Mouse (Mus musculus): Measurements from ENCODE around the gene Man1c1. TPM values are rescaled to one million over a fixed set of nuclear protein-coding genes. Genes with fewer than 3 reads are reported as not detected.
A peak's percentile ranks its signal among the peaks of the same experiment; 100 is the strongest.

Gene Man1c1
- polyA plus RNA-seq, 1 experiment = 4.6 TPM

GRCm38 (mm10) chr4:134737365-134737910, 33.3 kb upstream of the Man1c1 start:
- no peak overlapping the region for H3K4me3 ChIP-seq (ENCODE audit: insufficient read depth, low read depth, low read length)
- H3K4me1 ChIP-seq (ENCODE audit: control insufficient read depth, insufficient read depth, low read length) = no peaks in the 10 kb centered on the region
- WGBS = 69% methylated on average over 14 of the region's 14 CpGs
- H3K27me3 ChIP-seq (replicated peaks; ENCODE audit: control insufficient read depth, insufficient read depth, low read length) = no peaks in the 10 kb centered on the region
- TF ChIP-seq POLR2A (IDR thresholded peaks at IDR 0.05; ENCODE audit: low read depth, low read length) = no peak
- TF ChIP-seq CTCF (conservative IDR thresholded peaks at IDR 0.05; ENCODE audit: insufficient read depth, insufficient read length, low read depth, low read length) = no peak
- no peak for DNase-seq
- no peaks in the 10 kb centered on the region for H3K36me3 ChIP-seq (ENCODE audit: control insufficient read depth, insufficient read depth, low read length)
- no peak overlapping the region for H3K27ac ChIP-seq (ENCODE audit: insufficient read depth, low read depth, low read length)

GRCm38 (mm10) chr4:134736147-134736546, 32.1 kb upstream of the Man1c1 start:
- H3K4me1 ChIP-seq (ENCODE audit: control insufficient read depth, insufficient read depth, low read length) = no peaks in the 10 kb centered on the region
- 48% methylated on average over 7 of the region's 7 CpGs for WGBS
- no peak overlapping the region for H3K27ac ChIP-seq (ENCODE audit: insufficient read depth, low read depth, low read length)
- H3K4me3 ChIP-seq (ENCODE audit: insufficient read depth, low read depth, low read length) = no peak overlapping the region
- no peak for DNase-seq
- no peaks in the 10 kb centered on the region for H3K36me3 ChIP-seq (ENCODE audit: control insufficient read depth, insufficient read depth, low read length)
- TF ChIP-seq CTCF (conservative IDR thresholded peaks at IDR 0.05; ENCODE audit: insufficient read depth, insufficient read length, low read depth, low read length) (no peak), POLR2A (IDR thresholded peaks at IDR 0.05; ENCODE audit: low read depth, low read length) (no peak)
- H3K27me3 ChIP-seq (replicated peaks; ENCODE audit: control insufficient read depth, insufficient read depth, low read length) = no peaks in the 10 kb centered on the region

DNA sequence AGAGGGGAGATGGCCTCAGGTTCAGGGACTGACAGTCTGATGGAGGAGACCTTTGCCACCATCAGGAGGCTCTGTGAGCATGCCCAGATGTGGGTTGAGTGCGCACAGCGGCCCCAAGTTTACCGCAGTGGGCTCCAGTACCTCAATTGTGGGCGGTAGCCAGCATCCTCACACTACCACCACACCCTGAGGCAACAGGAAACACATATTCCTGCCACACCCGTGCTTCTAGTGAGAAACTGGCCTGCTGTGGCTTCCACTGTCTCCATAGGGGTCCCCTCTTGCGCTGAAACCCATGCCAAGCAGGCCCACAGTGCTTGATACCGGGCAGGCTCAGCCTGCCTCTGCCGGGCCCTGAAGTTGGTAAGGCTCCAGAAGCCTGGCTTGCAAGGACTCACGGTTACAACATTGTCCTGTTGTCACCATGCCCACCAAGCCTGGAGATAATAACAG, 30.6 kb upstream of the Man1c1 start:
- 48% methylated on average over 9 of the region's 9 CpGs for WGBS
- TF ChIP-seq POLR2A (IDR thresholded peaks at IDR 0.05; ENCODE audit: low read depth, low read length) (no peak), CTCF (conservative IDR thresholded peaks at IDR 0.05; ENCODE audit: insufficient read depth, insufficient read length, low read depth, low read length) (no peak)
- peak; percentile 45 for DNase-seq
- H3K36me3 ChIP-seq (ENCODE audit: control insufficient read depth, insufficient read depth, low read length) = no peaks in the 10 kb centered on the region
- H3K27ac ChIP-seq (ENCODE audit: insufficient read depth, low read depth, low read length) = no peak overlapping the region; the same call in 1 of the 2 replicates
- no peaks in the 10 kb centered on the region for H3K4me1 ChIP-seq (ENCODE audit: control insufficient read depth, insufficient read depth, low read length)
- H3K27me3 ChIP-seq (replicated peaks; ENCODE audit: control insufficient read depth, insufficient read depth, low read length) = no peaks in the 10 kb centered on the region
- H3K4me3 ChIP-seq (ENCODE audit: insufficient read depth, low read depth, low read length) = no peak overlapping the region

GRCm38 (mm10) chr4:134734038-134734628, 30.0 kb upstream of the Man1c1 start:
- no peaks in the 10 kb centered on the region for H3K27me3 ChIP-seq (replicated peaks; ENCODE audit: control insufficient read depth, insufficient read depth, low read length)
- no peak overlapping the region; the same call in 1 of the 2 replicates for H3K27ac ChIP-seq (ENCODE audit: insufficient read depth, low read depth, low read length)
- no peaks in the 10 kb centered on the region for H3K4me1 ChIP-seq (ENCODE audit: control insufficient read depth, insufficient read depth, low read length)
- no peak for TF ChIP-seq POLR2A (IDR thresholded peaks at IDR 0.05; ENCODE audit: low read depth, low read length)
- TF ChIP-seq CTCF (conservative IDR thresholded peaks at IDR 0.05; ENCODE audit: insufficient read depth, insufficient read length, low read depth, low read length) = no peak
- no peak overlapping the region for H3K4me3 ChIP-seq (ENCODE audit: insufficient read depth, low read depth, low read length)
- H3K36me3 ChIP-seq (ENCODE audit: control insufficient read depth, insufficient read depth, low read length) = no peaks in the 10 kb centered on the region
- DNase-seq = peak; percentile 59
- WGBS = 10% methylated on average over 13 of the region's 13 CpGs

DNA sequence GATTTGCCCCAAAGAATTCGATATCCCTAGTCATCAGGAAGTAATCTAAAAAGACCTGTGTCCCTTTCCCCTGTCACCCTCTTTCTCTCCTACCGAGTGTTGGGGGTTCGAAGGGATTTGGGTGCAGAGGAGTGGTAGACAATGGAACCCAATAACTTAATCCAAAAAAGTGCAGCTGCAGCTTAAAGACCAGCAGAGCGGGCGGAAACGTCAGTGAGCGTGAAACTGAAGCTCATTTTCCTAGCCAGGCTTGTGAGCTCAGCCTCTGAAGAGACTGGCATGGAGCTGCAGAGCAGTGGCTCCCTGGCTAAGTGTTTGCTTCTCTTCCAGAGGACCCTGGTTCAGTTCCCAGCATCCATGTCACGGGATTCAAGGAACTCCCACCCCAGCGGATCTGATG, 29.3 kb upstream of the Man1c1 start:
- no peak overlapping the region for H3K27ac ChIP-seq (ENCODE audit: insufficient read depth, low read depth, low read length)
- TF ChIP-seq CTCF (conservative IDR thresholded peaks at IDR 0.05; ENCODE audit: insufficient read depth, insufficient read length, low read depth, low read length) = no peak
- TF ChIP-seq POLR2A (IDR thresholded peaks at IDR 0.05; ENCODE audit: low read depth, low read length) = no peak
- 65% methylated on average over 9 of the region's 9 CpGs for whole genome bisulfite sequencing
- no peaks in the 10 kb centered on the region for H3K36me3 ChIP-seq (ENCODE audit: control insufficient read depth, insufficient read depth, low read length)
- H3K27me3 ChIP-seq (replicated peaks; ENCODE audit: control insufficient read depth, insufficient read depth, low read length) = no peaks in the 10 kb centered on the region
- no peak for DNase-seq
- H3K4me3 ChIP-seq (ENCODE audit: insufficient read depth, low read depth, low read length) = no peak overlapping the region
- H3K4me1 ChIP-seq (ENCODE audit: control insufficient read depth, insufficient read depth, low read length) = no peaks in the 10 kb centered on the region

DNA sequence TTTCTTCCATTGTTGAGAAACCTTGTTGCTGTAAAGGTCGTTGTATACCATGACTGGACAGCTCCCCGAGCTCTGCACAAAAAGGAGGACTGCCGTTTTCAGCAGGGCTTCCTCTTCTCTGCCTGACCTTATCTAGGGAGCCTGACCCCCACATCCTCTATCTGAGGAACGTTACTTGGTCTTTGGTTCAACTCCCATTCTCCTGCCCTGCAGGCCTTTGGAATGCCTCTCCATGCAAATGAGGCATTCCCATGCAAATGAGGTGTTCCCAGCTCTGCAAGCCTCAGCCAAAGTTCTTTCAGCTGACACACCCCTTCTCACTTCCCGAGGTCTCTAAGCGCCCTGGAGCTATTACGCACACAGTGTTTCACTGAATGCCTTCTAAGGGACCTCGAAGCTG, 26.0 kb upstream of the Man1c1 start:
- H3K27ac ChIP-seq (ENCODE audit: insufficient read depth, low read depth, low read length) = no peak overlapping the region
- no peaks in the 10 kb centered on the region for H3K4me1 ChIP-seq (ENCODE audit: control insufficient read depth, insufficient read depth, low read length)

DNA sequence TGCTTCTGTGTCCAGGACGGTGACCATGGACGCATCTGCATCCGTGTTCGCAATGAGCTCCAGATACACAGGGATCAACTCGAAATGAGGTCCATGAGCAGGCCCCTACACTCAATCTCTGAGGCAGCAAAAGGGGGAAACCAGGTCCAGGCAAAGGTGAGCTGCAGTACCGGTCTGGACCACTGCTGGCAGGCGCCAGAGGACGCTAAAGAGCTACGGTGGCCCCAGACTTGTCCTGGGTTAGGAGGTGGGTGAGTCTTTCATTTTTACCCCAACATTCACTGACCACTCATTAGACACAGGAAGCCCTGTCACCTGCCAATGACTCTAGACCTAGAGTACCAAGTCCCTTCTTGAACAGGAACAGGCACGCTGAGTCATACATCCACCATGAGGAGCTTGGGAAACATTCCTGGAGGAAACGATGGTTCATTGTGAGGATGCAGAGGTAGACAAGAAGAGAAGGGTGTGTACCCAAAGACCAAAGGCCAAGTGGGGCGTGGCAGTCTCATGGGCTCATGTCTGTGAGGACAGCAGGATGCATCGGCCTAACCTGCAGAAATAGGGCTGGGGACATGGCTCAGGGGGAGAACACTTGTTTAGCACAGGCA, 21.8 kb upstream of the Man1c1 start:
- no peaks in the 10 kb centered on the region for H3K27me3 ChIP-seq (replicated peaks; ENCODE audit: control insufficient read depth, insufficient read depth, low read length)
- 73% methylated on average over 13 of the region's 13 CpGs for WGBS
- H3K36me3 ChIP-seq (ENCODE audit: control insufficient read depth, insufficient read depth, low read length) = no peaks in the 10 kb centered on the region
- TF ChIP-seq POLR2A (IDR thresholded peaks at IDR 0.05; ENCODE audit: low read depth, low read length) (no peak), CTCF (conservative IDR thresholded peaks at IDR 0.05; ENCODE audit: insufficient read depth, insufficient read length, low read depth, low read length) (no peak)
- no peak overlapping the region for H3K27ac ChIP-seq (ENCODE audit: insufficient read depth, low read depth, low read length)
- no peaks in the 10 kb centered on the region for H3K4me1 ChIP-seq (ENCODE audit: control insufficient read depth, insufficient read depth, low read length)
- H3K4me3 ChIP-seq (ENCODE audit: insufficient read depth, low read depth, low read length) = no peak overlapping the region
- DNase-seq = peak; percentile 48

More for the DNA sequence above, 26.0 kb upstream of the Man1c1 start:
- Histone ChIP-seq H3K36me3 (ENCODE audit: control insufficient read depth, insufficient read depth, low read length) (no peaks in the 10 kb centered on the region), H3K4me3 (ENCODE audit: insufficient read depth, low read depth, low read length) (no peak overlapping the region), H3K27me3 (replicated peaks; ENCODE audit: control insufficient read depth, insufficient read depth, low read length) (no peaks in the 10 kb centered on the region)
- DNase-seq = peak; percentile 75
- 5% methylated on average over 8 of the region's 8 CpGs for whole genome bisulfite sequencing
- no peak for TF ChIP-seq CTCF (conservative IDR thresholded peaks at IDR 0.05; ENCODE audit: insufficient read depth, insufficient read length, low read depth, low read length)
- TF ChIP-seq POLR2A (IDR thresholded peaks at IDR 0.05; ENCODE audit: low read depth, low read length) = no peak

All from kidney, adult 2 months (tissue).